Mouse (Mus musculus) intestine, embryonic 16.5 days (tissue): ENCODE measurements at regions not wholly inside any gene's neighbourhood (a gene's known extent, or its start where the extent isn't known, plus 50 kb on each side); places are given as distances from the start of the nearest gene placed in this dataset.

Source experiments
- ATAC-seq: fragments of 200-750 bp; cut with Nextera tagmentation; 2 replicates; pipeline ENCODE4 v1.8.0; 2017; ENCODE audit warnings: moderate TSS enrichment, moderate library complexity
- H3K27ac ChIP-seq: fragments of 300-500 bp; sonication (generic); 2 replicates; pipeline ENCODE4 v1.5.1; 2014; ENCODE audit warnings: mild to moderate bottlenecking, low read length
- H3K27me3 ChIP-seq: fragments of 300-500 bp; sonication (generic); replicated peaks from 2 replicates; pipeline ENCODE4 v1.6.1; 2014; ENCODE audit warnings: low read length, control low read depth, mixed read lengths; ENCODE audit not compliant: control insufficient read depth, insufficient read depth
- H3K36me3 ChIP-seq: fragments of 300-500 bp; sonication (generic); 2 replicates; pipeline ENCODE4 v1.6.1; 2014; ENCODE audit warnings: low read length, control low read depth; ENCODE audit not compliant: control insufficient read depth, insufficient read depth
- H3K4me1 ChIP-seq: fragments of 300-500 bp; sonication (generic); 2 replicates; pipeline ENCODE4 v1.6.1; 2014; ENCODE audit warnings: low read length, control low read depth, mixed read lengths; ENCODE audit not compliant: control insufficient read depth, insufficient read depth
- H3K4me2 ChIP-seq: fragments of 300-500 bp; sonication (generic); 2 replicates; pipeline ENCODE4 v1.6.1; 2014; ENCODE audit warnings: low read depth, low read length, control low read depth
- H3K4me3 ChIP-seq: fragments of 300-500 bp; sonication (generic); 2 replicates; pipeline ENCODE4 v1.5.1; 2014; ENCODE audit warnings: mild to moderate bottlenecking, low read length
- H3K9ac ChIP-seq: fragments of 300-500 bp; sonication (generic); 2 replicates; pipeline ENCODE4 v1.6.1; 2014; ENCODE audit warnings: low read depth, low read length
- H3K9me3 ChIP-seq: fragments of 300-500 bp; sonication (generic); 2 replicates; pipeline ENCODE4 v1.6.1; 2016; ENCODE audit warnings: low read length, control low read depth; ENCODE audit not compliant: control insufficient read depth
- WGBS: fragments of 180-500 bp; shearing (Covaris S2); extraction: QIAGEN DNeasy Blood & Tissue Kit; methylation state at CpG from one replicate; pipeline ENCODE4 v1.1.7; 2014; 5-methylcytosine and 5-hydroxymethylcytosine counted together

DNA sequence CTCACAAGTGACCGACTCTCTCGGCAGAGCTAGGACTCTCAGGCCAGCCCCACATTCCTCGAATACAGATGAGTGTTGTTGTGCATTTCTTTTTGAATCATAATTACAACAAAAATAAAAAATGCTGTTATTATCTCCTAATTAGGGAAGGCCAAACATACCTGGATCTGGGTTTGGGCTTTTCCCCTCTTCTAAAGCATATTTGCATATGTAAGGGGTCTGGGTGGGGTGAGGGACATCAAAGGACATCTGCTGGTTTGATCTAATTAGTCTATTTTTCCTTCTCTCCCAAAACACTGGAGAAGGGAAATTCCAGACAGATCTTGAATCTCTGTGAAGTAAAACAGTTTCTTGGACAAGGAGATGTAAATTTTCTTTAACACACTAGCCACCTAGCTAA is 85.3 kb downstream of the Tfap2a start:
- H3K4me1 ChIP-seq: no peaks in the 10 kb centered on the region
- no peak for ATAC-seq
- no peak overlapping the region for H3K4me3 ChIP-seq
- no peaks in the 10 kb centered on the region for H3K9me3 ChIP-seq
- H3K27ac ChIP-seq: no peak overlapping the region
- H3K4me2 ChIP-seq: no peak overlapping the region
- H3K9ac ChIP-seq: no peak overlapping the region
- 75% methylated on average over 3 of the region's 3 CpGs for WGBS
- no peaks in the 10 kb centered on the region for H3K36me3 ChIP-seq
- H3K27me3 ChIP-seq: no peaks in the 10 kb centered on the region

DNA sequence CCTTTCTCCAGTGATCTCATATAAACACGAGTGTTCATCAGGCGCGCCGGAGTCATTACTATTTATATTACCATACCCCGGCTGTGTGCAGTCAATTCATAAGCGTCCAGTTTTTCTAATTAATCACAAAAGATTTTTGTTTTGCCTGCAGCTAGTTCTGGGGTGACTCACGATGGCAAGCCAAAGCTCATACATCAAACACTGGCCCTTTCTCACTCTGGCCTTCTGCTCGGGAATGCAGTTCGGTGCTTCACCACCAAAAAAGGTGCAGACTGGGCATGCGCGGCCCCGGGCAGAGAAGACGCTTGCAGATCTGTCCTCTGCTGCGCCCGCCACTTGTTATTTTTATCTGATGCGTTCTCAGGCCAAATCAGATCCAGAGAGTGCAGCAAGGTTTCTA is 87.1 kb downstream of the Tfap2a start:
- ATAC-seq: peak; percentile 84
- no peaks in the 10 kb centered on the region for H3K9me3 ChIP-seq
- H3K4me2 ChIP-seq: peak overlapping the region; percentile 37; the same call in 1 of the 2 replicates
- no peaks in the 10 kb centered on the region for H3K27me3 ChIP-seq
- no peak overlapping the region for H3K4me3 ChIP-seq
- H3K4me1 ChIP-seq: no peaks in the 10 kb centered on the region
- H3K27ac ChIP-seq: peak overlapping the region; percentile 46; the same call in 1 of the 2 replicates
- H3K9ac ChIP-seq: no peak overlapping the region
- no peaks in the 10 kb centered on the region for H3K36me3 ChIP-seq
- 28% methylated on average over 16 of the region's 16 CpGs for WGBS

DNA sequence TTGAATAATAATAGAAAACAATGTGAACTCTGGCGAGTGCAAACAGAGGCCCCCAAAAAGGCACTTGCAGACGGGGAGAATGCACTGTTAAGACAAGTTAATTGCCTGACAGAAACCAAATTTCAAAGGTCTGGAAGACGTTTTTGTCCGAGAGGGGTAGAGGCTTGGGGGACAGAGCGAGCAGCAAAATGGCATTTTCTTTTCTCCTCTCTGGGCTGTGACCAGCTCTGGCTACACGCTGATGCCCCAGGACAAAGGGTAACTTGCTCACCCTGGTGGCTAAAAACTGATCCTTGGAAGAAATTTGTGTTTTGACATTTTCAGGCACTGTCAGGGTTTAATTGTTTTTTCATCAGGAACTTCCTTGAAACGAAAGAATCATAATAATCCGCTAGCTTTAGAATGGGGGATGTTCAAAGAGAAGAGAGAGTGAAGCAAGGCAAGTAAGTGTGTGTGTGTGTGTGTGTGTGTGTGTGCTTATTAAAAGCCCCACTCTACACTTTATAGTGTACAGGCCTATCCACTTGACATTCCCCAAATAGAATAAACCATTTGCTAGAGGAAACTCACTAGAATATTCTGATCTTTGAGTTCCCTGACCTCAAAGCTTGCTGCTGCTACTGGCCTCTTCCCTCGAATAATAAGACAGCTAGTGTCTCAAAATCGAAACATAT is 88.0 kb downstream of the Tfap2a start:
- Histone ChIP-seq H3K4me2 (no peak overlapping the region), H3K27ac (peak overlapping the region; percentile 46; the same call in 1 of the 2 replicates)

GRCm38 (mm10) chr13:40649096-40650035 is 88.8 kb downstream of the Tfap2a start:
- no peak for ATAC-seq
- no peaks in the 10 kb centered on the region for H3K27me3 ChIP-seq
- 0 out of 2 replicates have a peak overlapping the region, but pooled peaks have one; percentile 1 for H3K27ac ChIP-seq
- H3K4me2 ChIP-seq: no peak overlapping the region
- no peaks in the 10 kb centered on the region for H3K4me1 ChIP-seq
- H3K9me3 ChIP-seq: no peaks in the 10 kb centered on the region
- WGBS: 42% methylated on average over 10 of the region's 10 CpGs
- no peak overlapping the region for H3K4me3 ChIP-seq
- H3K9ac ChIP-seq: no peak overlapping the region
- H3K36me3 ChIP-seq: no peaks in the 10 kb centered on the region

More for the DNA sequence above, 88.0 kb downstream of the Tfap2a start:
- H3K9me3 ChIP-seq: no peaks in the 10 kb centered on the region
- 32% methylated on average over 10 of the region's 10 CpGs for WGBS
- H3K4me3 ChIP-seq: no peak overlapping the region
- H3K4me1 ChIP-seq: no peaks in the 10 kb centered on the region
- H3K36me3 ChIP-seq: no peaks in the 10 kb centered on the region
- ATAC-seq: no peak; the same call in 1 of the 2 replicates
- H3K9ac ChIP-seq: no peak overlapping the region
- H3K27me3 ChIP-seq: no peaks in the 10 kb centered on the region

- Histone ChIP-seq H3K9me3 (no peaks in the 10 kb centered on the region), H3K27me3 (no peaks in the 10 kb centered on the region), H3K27ac (no peak overlapping the region), H3K4me1 (no peaks in the 10 kb centered on the region), H3K9ac (no peak overlapping the region), H3K36me3 (no peaks in the 10 kb centered on the region), H3K4me3 (no peak overlapping the region), H3K4me2 (no peak overlapping the region)
- no peak for ATAC-seq
- 79% methylated on average over 10 of the region's 10 CpGs for WGBS
These were observed 92.0 kb downstream of the Tfap2a start for GRCm38 (mm10) chr13:40646131-40646530.

GRCm38 (mm10) chr13:40645646-40646045 is 92.5 kb downstream of the Tfap2a start:
- 86% methylated on average over 3 of the region's 3 CpGs for WGBS
- no peak overlapping the region for H3K4me3 ChIP-seq
- ATAC-seq: no peak
- H3K9me3 ChIP-seq: no peaks in the 10 kb centered on the region
- H3K4me2 ChIP-seq: no peak overlapping the region
- H3K4me1 ChIP-seq: no peaks in the 10 kb centered on the region
- H3K36me3 ChIP-seq: no peaks in the 10 kb centered on the region
- H3K9ac ChIP-seq: no peak overlapping the region
- no peak overlapping the region for H3K27ac ChIP-seq
- no peaks in the 10 kb centered on the region for H3K27me3 ChIP-seq

DNA sequence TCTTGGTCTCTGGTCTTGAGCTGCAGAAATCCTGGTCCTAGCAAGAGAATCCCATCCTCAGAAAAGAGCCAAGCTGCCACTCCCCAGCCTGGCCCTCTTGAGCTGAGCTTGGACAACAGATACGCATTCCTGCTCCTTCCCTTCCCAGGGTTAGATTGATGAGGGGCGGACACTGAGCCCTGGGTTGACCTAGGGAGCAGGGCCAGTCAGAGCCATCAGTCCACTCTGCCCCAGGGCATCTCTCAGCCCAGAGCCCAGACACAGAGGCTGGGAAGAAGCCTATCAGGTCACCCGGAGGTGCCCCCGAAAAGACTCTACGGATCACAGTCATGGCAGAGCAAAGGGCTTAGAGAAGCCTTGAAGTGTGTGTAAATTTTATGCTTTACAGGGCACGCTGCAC is 95.2 kb downstream of the Tfap2a start:
- 68% methylated on average over 6 of the region's 6 CpGs for WGBS

DNA sequence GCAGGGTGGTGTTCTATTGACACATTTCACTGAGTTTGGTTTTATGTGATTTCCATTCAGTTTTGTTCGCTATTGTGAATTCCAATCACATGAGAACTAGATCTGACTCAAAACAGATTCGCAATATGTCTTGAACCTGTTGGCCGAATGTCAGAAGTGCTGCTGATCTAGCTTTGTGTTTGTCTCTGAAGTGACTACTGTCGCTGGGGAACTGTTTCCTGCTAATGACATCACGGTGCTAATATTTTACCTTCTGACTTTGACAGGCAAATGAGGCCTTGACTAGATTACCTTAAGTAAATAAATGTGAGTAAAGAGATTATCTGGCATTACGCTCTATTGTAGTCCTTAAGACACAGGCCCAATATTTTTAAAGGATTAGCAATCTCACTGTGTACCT is 100.9 kb downstream of the Tfap2a start:
- WGBS: 68% methylated on average over 6 of the region's 6 CpGs

More for the DNA sequence above, 95.2 kb downstream of the Tfap2a start:
- Histone ChIP-seq H3K9me3 (no peaks in the 10 kb centered on the region), H3K9ac (no peak overlapping the region), H3K4me3 (no peak overlapping the region), H3K4me1 (no peaks in the 10 kb centered on the region), H3K36me3 (no peaks in the 10 kb centered on the region), H3K27me3 (no peaks in the 10 kb centered on the region), H3K27ac (no peak overlapping the region), H3K4me2 (no peak overlapping the region)
- no peak for ATAC-seq

DNA sequence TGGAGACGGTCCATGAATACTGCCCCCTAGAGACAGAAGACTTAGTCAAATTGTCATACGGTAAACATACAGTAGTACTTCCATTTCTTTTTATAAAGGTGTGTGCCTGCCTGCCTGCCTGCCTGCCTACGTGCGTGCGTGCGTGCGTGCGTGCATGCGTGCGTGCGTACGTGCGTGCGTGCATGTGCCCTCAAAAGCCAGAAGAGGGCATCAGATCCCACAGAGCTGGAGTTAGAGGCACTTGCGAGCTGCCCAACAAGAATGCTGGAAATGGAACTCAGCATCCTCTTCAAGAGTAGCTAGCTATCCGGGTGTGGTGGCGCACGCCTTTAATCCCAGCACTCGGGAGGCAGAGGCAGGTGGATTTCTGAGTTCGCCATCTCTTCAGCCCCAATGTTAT is 120.3 kb downstream of the Tfap2a start:
- Histone ChIP-seq H3K36me3 (no peaks in the 10 kb centered on the region), H3K4me1 (no peaks in the 10 kb centered on the region), H3K4me2 (no peak overlapping the region), H3K9ac (no peak overlapping the region), H3K27me3 (no peaks in the 10 kb centered on the region), H3K27ac (no peak overlapping the region), H3K4me3 (no peak overlapping the region), H3K9me3 (no peaks in the 10 kb centered on the region)
- no peak for ATAC-seq
- WGBS: 96% methylated on average over 20 of the region's 20 CpGs

More for the DNA sequence above, 100.9 kb downstream of the Tfap2a start:
- H3K4me2 ChIP-seq: no peak overlapping the region
- no peak overlapping the region for H3K9ac ChIP-seq
- no peaks in the 10 kb centered on the region for H3K9me3 ChIP-seq
- no peaks in the 10 kb centered on the region for H3K4me1 ChIP-seq
- no peaks in the 10 kb centered on the region for H3K27me3 ChIP-seq
- no peaks in the 10 kb centered on the region for H3K36me3 ChIP-seq
- no peak overlapping the region for H3K27ac ChIP-seq
- no peak overlapping the region for H3K4me3 ChIP-seq
- ATAC-seq: no peak
